Comparison of ENCODE assay signal across 8 mouse cellular contexts in the genomic region with DNA sequence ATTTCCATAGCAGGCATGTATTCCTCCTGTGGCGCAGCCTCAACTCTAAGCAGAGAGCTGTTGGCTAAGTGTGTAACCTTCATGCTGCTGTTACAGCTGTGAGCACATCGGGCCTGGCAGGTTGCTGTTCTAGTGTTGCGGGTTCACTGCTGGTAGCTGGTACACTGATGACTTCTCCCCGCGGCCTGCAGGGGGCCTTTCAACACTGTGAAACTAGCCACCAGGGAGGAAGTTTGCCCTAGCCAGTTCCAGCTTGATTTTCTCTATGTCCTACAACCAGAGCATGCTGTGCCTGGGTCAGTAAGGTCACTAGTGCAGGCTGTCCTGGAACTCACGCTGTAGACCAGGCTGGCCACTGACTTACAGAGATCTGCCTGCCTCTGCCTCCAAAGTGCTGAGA. TPM values are rescaled to one million over a fixed set of nuclear protein-coding genes. Genes with fewer than 3 reads are reported as not detected.
DNase-seq lines count a peak whose midpoint lies in the region; ATAC-seq and TF ChIP-seq lines count a peak whose summit lies in the region.

No protein-coding gene starts in this region.

- H3K4me3 ChIP-seq in ES-E14 (ENCODE audit: insufficient read depth in 1 of 2, low read depth in 1 of 2, low read length in 2 of 2, poor library complexity in 1 of 2, severe bottlenecking in 1 of 2): no peak overlapping the region

- TF ChIP-seq POLR2A in brain, embryonic 14.5 days (IDR thresholded peaks at IDR 0.05; ENCODE audit: borderline replicate concordance, extremely low read depth, insufficient read depth, insufficient read length, poor library complexity, severe bottlenecking): no peak

- peak; percentile 46; the same call in 1 of the 2 replicates for TF ChIP-seq CTCF in brain, embryonic 14.5 days (IDR thresholded peaks at IDR 0.05; ENCODE audit: borderline replicate concordance, extremely low read depth, insufficient read depth, insufficient read length)

- ATAC-seq in inflammation-experienced regulatory T-cells, adult 6 months: peak; percentile 61

- H3K9me3 ChIP-seq in ES-E14 (ENCODE audit: control insufficient read depth, insufficient read depth, low read depth, low read length): no peaks in the 10 kb centered on the region

- no peak overlapping the region for H3K9ac ChIP-seq in ES-E14 (ENCODE audit: insufficient read depth, low read depth, low read length, poor library complexity, severe bottlenecking)

- no peak overlapping the region for H3K27ac ChIP-seq in ES-E14 (ENCODE audit: insufficient read depth, low read depth, low read length, poor library complexity, severe bottlenecking)

- peaks cover 6 to 10% of the 10 kb centered on the region in 2 experiments for H3K4me1 ChIP-seq in ES-E14 (ENCODE audit: control insufficient read depth in 2 of 2, insufficient read depth in 2 of 2, low read length in 2 of 2, poor library complexity in 1 of 2)

- in situ Hi-C loops in ES-E14 (cut with MboI; ENCODE audit: low sequenced_read_pairs in 2 of 2, unreplicated experiment in 2 of 2): no loop called here

- H3K36me3 ChIP-seq in ES-E14 (ENCODE audit: control insufficient read depth, insufficient read depth, low read length, poor library complexity, severe bottlenecking): peaks cover 54% of the 10 kb centered on the region

- peak; percentile 50 for DNase-seq in layer of hippocampus, adult 11-12 months (ENCODE audit: low spot score)
- DNase-seq in layer of hippocampus, postnatal 14 days (ENCODE audit: low spot score in 2 of 2): no peak
- DNase-seq in ES-E14 (ENCODE audit: low read depth, low spot score): peak; percentile 61
- peak; percentile 37 for DNase-seq in brain, embryonic 14.5 days (ENCODE audit: low read depth)
- DNase-seq in lung, postnatal 14 days: peak; percentile 57
- DNase-seq in thymus, postnatal 25 days: peak; percentile 62
- DNase-seq in Muller cell, postnatal 12 days (ENCODE audit: inconsistent ontology term): no peak

TF ChIP-seq in ES-E14, 5 proteins besides CTCF, POLR2A, EP300 and RAD21:
- no peak for TF ChIP-seq MAFK (IDR thresholded peaks at IDR 0.05; ENCODE audit: insufficient read depth, low read depth, low read length)
- TF ChIP-seq CHD2 (IDR thresholded peaks at IDR 0.05; ENCODE audit: low read depth, low read length): no peak
- no peak for TF ChIP-seq ZNF384 (IDR thresholded peaks at IDR 0.05; ENCODE audit: low read depth, low read length)
- peak; percentile 16; the same call in 1 of the 2 replicates for TF ChIP-seq ZC3H11A (IDR thresholded peaks at IDR 0.05; ENCODE audit: borderline replicate concordance, low read depth, low read length)
- no peak for TF ChIP-seq HCFC1 (IDR thresholded peaks at IDR 0.05; ENCODE audit: borderline replicate concordance, insufficient read depth, low read length)

RNA-seq across cellular contexts. Expression of gene Akt2, which starts 14.4 kb away (rescaled TPM):
- 100 to 1,000 TPM in 1 of 2 experiments, 10 to 100 TPM in 1; 93.7 to 103 TPM for total RNA-seq in layer of hippocampus, postnatal 14 days (2021)
- total RNA-seq in ES-E14 (2012; rRNA removed): 42.2 and 44.8 TPM in 2 replicates
- polyA plus RNA-seq in brain, embryonic 14.5 days (2012; rRNA removed): 74.2 and 78.8 TPM in 2 replicates
- polyA plus RNA-seq in inflammation-experienced regulatory T-cells, adult 6 months (2017; shearing (Covaris generic)): 10 to 100 TPM; 41.6 to 51.3 (median 43.1) TPM

RNA-seq across cellular contexts. Expression of gene 2310022A10Rik, which starts 23.9 kb away (rescaled TPM):
- 10 to 100 TPM; 20.8 to 21.4 TPM for total RNA-seq in layer of hippocampus, postnatal 14 days (2021)
- total RNA-seq in ES-E14 (2012; rRNA removed): 12.6 and 15.9 TPM in 2 replicates
- polyA plus RNA-seq in brain, embryonic 14.5 days (2012; rRNA removed): 42.8 and 52.7 TPM in 2 replicates
- 10 to 100 TPM; 16.4 to 24.4 (median 21.4) TPM for polyA plus RNA-seq in inflammation-experienced regulatory T-cells, adult 6 months (2017; shearing (Covaris generic))

RNA-seq across cellular contexts. Expression of gene Pld3, which starts 23.9 kb away (rescaled TPM):
- 100 to 1,000 TPM; 585 to 592 TPM for total RNA-seq in layer of hippocampus, postnatal 14 days (2021)
- 77.9 and 128 TPM in 2 replicates for total RNA-seq in ES-E14 (2012; rRNA removed)
- polyA plus RNA-seq in brain, embryonic 14.5 days (2012; rRNA removed): 192 and 200 TPM in 2 replicates
- polyA plus RNA-seq in inflammation-experienced regulatory T-cells, adult 6 months (2017; shearing (Covaris generic)): 100 to 1,000 TPM; 155 to 246 (median 192) TPM

RNA-seq across cellular contexts. Expression of gene Hipk4, which starts 53.8 kb away (rescaled TPM):
- under 1 TPM in 1 of 2 experiments, not detected in 1; 0.35 TPM for total RNA-seq in layer of hippocampus, postnatal 14 days (2021)
- total RNA-seq in ES-E14 (2012; rRNA removed): 1.7 and 2.1 TPM in 2 replicates
- 1.5 and 1.8 TPM in 2 replicates for polyA plus RNA-seq in brain, embryonic 14.5 days (2012; rRNA removed)
- polyA plus RNA-seq in inflammation-experienced regulatory T-cells, adult 6 months (2017; shearing (Covaris generic)): under 1 TPM; 0.20 to 0.33 (median 0.23) TPM

Comparison
In these comparisons a context has a peak if more than half of its experiments do, and no peak if none do; other contexts are left out.
1. DNase-seq: peak in layer of hippocampus, adult 11-12 months (single experiment), ES-E14 (single experiment), brain, embryonic 14.5 days (single experiment), lung, postnatal 14 days (single experiment) and thymus, postnatal 25 days (single experiment); none in layer of hippocampus, postnatal 14 days (0 of 2) and Muller cell, postnatal 12 days (single experiment).